Mouse (Mus musculus): Measurements from ENCODE around the gene Epn1. TPM values are rescaled to one million over a fixed set of nuclear protein-coding genes. Genes with fewer than 3 reads are reported as not detected.
A peak's percentile ranks its signal among the peaks of the same experiment; 100 is the strongest.

The Epn1 gene
- polyA plus RNA-seq (2014; fragmentation: Nextera tagmentation; extraction: Ambion mirVana) = 47.8 and 56.2 TPM in 2 replicates

- H3K36me3 ChIP-seq (ENCODE audit: control insufficient read depth, insufficient read depth, low read length) = peaks cover 22% of the 10 kb centered on the region
Observed at GRCm38 (mm10) chr7:5080010-5080751, at the start of gene Epn1. TSS of gene Epn1 (plus strand) at chr7:5080235.

DNA sequence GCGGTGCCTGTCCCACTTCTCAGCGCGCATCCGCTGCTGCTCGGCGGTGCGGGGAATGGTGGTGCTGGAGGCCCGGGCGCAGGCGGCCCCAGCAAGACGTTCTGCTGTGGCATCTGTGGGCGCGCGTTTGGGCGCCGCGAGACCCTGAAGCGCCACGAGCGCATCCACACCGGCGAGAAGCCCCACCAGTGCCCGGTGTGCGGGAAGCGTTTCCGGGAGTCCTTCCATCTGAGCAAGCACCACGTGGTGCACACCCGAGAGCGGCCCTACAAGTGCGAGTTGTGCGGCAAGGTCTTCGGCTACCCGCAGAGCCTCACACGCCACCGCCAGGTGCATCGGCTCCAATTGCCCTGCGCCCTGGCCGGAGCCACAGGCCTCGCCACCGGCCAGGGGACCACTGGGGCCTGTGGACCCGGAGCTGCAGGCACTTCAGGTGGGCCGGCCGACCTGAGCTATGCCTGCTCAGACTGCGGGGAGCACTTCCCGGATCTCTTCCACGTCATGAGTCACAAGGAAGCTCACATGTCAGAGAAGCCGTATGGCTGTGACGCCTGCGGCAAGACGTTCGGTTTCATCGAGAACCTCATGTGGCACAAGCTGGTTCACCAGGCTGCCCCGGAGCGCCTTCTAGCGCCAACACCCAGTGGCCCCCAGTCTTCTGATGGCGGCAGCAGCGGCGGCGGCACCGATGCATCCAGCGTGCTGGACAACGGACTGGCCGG is 49.3 kb upstream of the Epn1 start:
- H3K4me3 ChIP-seq (ENCODE audit: low read depth, low read length) = no peak overlapping the region
- peaks cover 64% of the 10 kb centered on the region for H3K36me3 ChIP-seq (ENCODE audit: control insufficient read depth, insufficient read depth, low read length)
- DNase-seq (ENCODE audit: low spot score, missing footprints) (peak; percentile 75), ATAC-seq (ENCODE audit: low FRiP score) (0 out of 2 replicates have a peak, but pooled peaks have one; percentile 12)
- no peak overlapping the region for H3K9ac ChIP-seq (ENCODE audit: low read length)
- no peak overlapping the region for H3K4me2 ChIP-seq
- peaks cover 28% of the 10 kb centered on the region for H3K9me3 ChIP-seq (ENCODE audit: control insufficient read depth, low read length)
- no peaks in the 10 kb centered on the region for H3K27me3 ChIP-seq (ENCODE audit: control insufficient read depth, insufficient read depth, low read length)
- H3K27ac ChIP-seq (ENCODE audit: low read depth, low read length) = no peak overlapping the region
- no peaks in the 10 kb centered on the region for H3K4me1 ChIP-seq (ENCODE audit: control insufficient read depth, insufficient read depth, low read length)
- WGBS = 82% methylated on average over 63 of the region's 63 CpGs

More at GRCm38 (mm10) chr7:5080010-5080751, at the start of gene Epn1:
- Histone ChIP-seq H3K9ac (ENCODE audit: low read length) (peak within 1 kb of the TSS; percentile 96), H3K4me1 (ENCODE audit: control insufficient read depth, insufficient read depth, low read length) (peaks cover 12% of the 10 kb centered on the region), H3K27me3 (ENCODE audit: control insufficient read depth, insufficient read depth, low read length) (no peaks in the 10 kb centered on the region), H3K4me3 (ENCODE audit: low read depth, low read length) (peak within 1 kb of the TSS; percentile 98), H3K27ac (ENCODE audit: low read depth, low read length) (peak within 1 kb of the TSS; percentile 71), H3K9me3 (ENCODE audit: control insufficient read depth, low read length) (no peaks in the 10 kb centered on the region), H3K4me2 (peak within 1 kb of the TSS; percentile 60)
- DNase-seq (ENCODE audit: low spot score, missing footprints) (peak; percentile 99), ATAC-seq (ENCODE audit: low FRiP score) (peak; percentile 98)
- under 1% methylated on average over 76 of the region's 81 CpGs for WGBS

- H3K4me3 ChIP-seq (ENCODE audit: low read depth, low read length) = no peak overlapping the region
- H3K27me3 ChIP-seq (ENCODE audit: control insufficient read depth, insufficient read depth, low read length) = no peaks in the 10 kb centered on the region
- no peak overlapping the region for H3K4me2 ChIP-seq
- H3K9ac ChIP-seq (ENCODE audit: low read length) = no peak overlapping the region
- H3K4me1 ChIP-seq (ENCODE audit: control insufficient read depth, insufficient read depth, low read length) = no peaks in the 10 kb centered on the region
- DNase-seq (ENCODE audit: low spot score, missing footprints) = no peak
- peaks cover 66% of the 10 kb centered on the region for H3K36me3 ChIP-seq (ENCODE audit: control insufficient read depth, insufficient read depth, low read length)
- no peak for ATAC-seq (ENCODE audit: low FRiP score)
- no peak overlapping the region for H3K27ac ChIP-seq (ENCODE audit: low read depth, low read length)
- WGBS = 79% methylated on average over 46 of the region's 46 CpGs
- peaks cover 28% of the 10 kb centered on the region for H3K9me3 ChIP-seq (ENCODE audit: control insufficient read depth, low read length)
Observed at GRCm38 (mm10) chr7:5031496-5031895, 48.5 kb upstream of the Epn1 start.

DNA sequence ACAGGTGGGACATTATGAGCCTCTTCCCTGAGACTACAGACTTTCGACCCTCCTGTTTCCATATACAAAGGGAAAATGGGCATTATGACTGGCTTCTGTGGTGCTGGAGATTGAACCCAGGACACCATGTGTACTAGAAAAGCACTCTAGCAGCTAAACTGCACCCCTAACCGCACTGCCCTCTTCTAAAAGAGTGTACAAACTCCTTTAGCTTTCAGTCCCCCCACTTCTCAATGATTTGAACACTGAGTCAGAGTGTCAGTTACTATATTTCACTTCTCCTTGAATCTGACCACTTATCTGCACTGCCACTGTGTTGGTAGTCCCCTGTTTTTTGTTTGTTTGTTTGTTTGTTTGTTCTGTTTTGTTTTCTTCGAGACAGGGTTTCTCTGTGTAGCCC is 46.2 kb upstream of the Epn1 start, which contains the start of gene 4632433K11Rik:
TSS of gene 4632433K11Rik (plus strand) at position 301 of the 400 bp plus-strand sequence.
- ATAC-seq (ENCODE audit: low FRiP score) (no peak), DNase-seq (ENCODE audit: low spot score, missing footprints) (no peak)
- peaks cover 61% of the 10 kb centered on the region for H3K36me3 ChIP-seq (ENCODE audit: control insufficient read depth, insufficient read depth, low read length)
- H3K9ac ChIP-seq (ENCODE audit: low read length) = no peak within 1 kb of the TSS
- no peak within 1 kb of the TSS for H3K4me2 ChIP-seq
- no peaks in the 10 kb centered on the region for H3K27me3 ChIP-seq (ENCODE audit: control insufficient read depth, insufficient read depth, low read length)
- H3K4me1 ChIP-seq (ENCODE audit: control insufficient read depth, insufficient read depth, low read length) = peaks cover 5% of the 10 kb centered on the region
- no peak within 1 kb of the TSS for H3K4me3 ChIP-seq (ENCODE audit: low read depth, low read length)
- 89% methylated on average over 3 of the region's 3 CpGs for WGBS
- no peak within 1 kb of the TSS for H3K27ac ChIP-seq (ENCODE audit: low read depth, low read length)
- H3K9me3 ChIP-seq (ENCODE audit: control insufficient read depth, low read length) = peaks cover 28% of the 10 kb centered on the region

DNA sequence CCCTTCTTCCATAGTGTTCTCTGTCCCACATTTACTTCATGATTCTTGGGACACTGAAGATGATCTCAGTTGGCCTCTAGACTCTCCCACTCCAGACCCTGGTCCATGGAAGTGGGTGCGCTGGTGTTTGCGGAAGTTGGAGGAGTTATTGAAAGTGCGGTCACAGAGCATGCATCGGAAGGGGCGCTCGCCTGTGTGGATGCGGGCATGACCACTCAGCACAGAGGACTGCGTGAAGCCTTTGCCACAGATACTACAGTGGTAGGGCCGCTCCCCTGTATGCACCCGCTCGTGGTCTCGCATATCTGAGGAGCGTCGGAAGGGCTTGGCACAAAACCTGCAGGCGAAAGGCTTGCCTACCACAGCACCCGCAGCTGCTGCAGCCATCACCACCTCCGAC is 44.4 kb upstream of the Epn1 start:
- H3K4me2 ChIP-seq = no peak overlapping the region
- H3K9ac ChIP-seq (ENCODE audit: low read length) = no peak overlapping the region
- no peak for DNase-seq (ENCODE audit: low spot score, missing footprints)
- WGBS = 96% methylated on average over 17 of the region's 17 CpGs
- ATAC-seq (ENCODE audit: low FRiP score) = no peak
- H3K36me3 ChIP-seq (ENCODE audit: control insufficient read depth, insufficient read depth, low read length) = peaks cover 43% of the 10 kb centered on the region
- H3K4me3 ChIP-seq (ENCODE audit: low read depth, low read length) = no peak overlapping the region
- peaks cover 13% of the 10 kb centered on the region for H3K9me3 ChIP-seq (ENCODE audit: control insufficient read depth, low read length)
- H3K27ac ChIP-seq (ENCODE audit: low read depth, low read length) = no peak overlapping the region
- H3K27me3 ChIP-seq (ENCODE audit: control insufficient read depth, insufficient read depth, low read length) = no peaks in the 10 kb centered on the region
- H3K4me1 ChIP-seq (ENCODE audit: control insufficient read depth, insufficient read depth, low read length) = peaks cover 8% of the 10 kb centered on the region

- Histone ChIP-seq H3K9me3 (ENCODE audit: control insufficient read depth, low read length) (peaks cover 8% of the 10 kb centered on the region), H3K27ac (ENCODE audit: low read depth, low read length) (no peak overlapping the region), H3K9ac (ENCODE audit: low read length) (no peak overlapping the region), H3K27me3 (ENCODE audit: control insufficient read depth, insufficient read depth, low read length) (no peaks in the 10 kb centered on the region), H3K4me3 (ENCODE audit: low read depth, low read length) (no peak overlapping the region), H3K4me2 (no peak overlapping the region), H3K36me3 (ENCODE audit: control insufficient read depth, insufficient read depth, low read length) (peaks cover 39% of the 10 kb centered on the region), H3K4me1 (ENCODE audit: control insufficient read depth, insufficient read depth, low read length) (peaks cover 8% of the 10 kb centered on the region)
- ATAC-seq (ENCODE audit: low FRiP score) = no peak
- DNase-seq (ENCODE audit: low spot score, missing footprints) = no peak
- WGBS = 93% methylated on average over 9 of the region's 9 CpGs
Observed at GRCm38 (mm10) chr7:5036136-5036535, 43.9 kb upstream of the Epn1 start.

GRCm38 (mm10) chr7:5037026-5037425 is 43.0 kb upstream of the Epn1 start:
- Histone ChIP-seq H3K4me1 (ENCODE audit: control insufficient read depth, insufficient read depth, low read length) (peaks cover 8% of the 10 kb centered on the region), H3K27ac (ENCODE audit: low read depth, low read length) (no peak overlapping the region), H3K9me3 (ENCODE audit: control insufficient read depth, low read length) (no peaks in the 10 kb centered on the region), H3K4me2 (no peak overlapping the region), H3K4me3 (ENCODE audit: low read depth, low read length) (no peak overlapping the region), H3K27me3 (ENCODE audit: control insufficient read depth, insufficient read depth, low read length) (no peaks in the 10 kb centered on the region), H3K9ac (ENCODE audit: low read length) (no peak overlapping the region), H3K36me3 (ENCODE audit: control insufficient read depth, insufficient read depth, low read length) (peaks cover 32% of the 10 kb centered on the region)
- no peak for DNase-seq (ENCODE audit: low spot score, missing footprints)
- WGBS = 94% methylated on average over 7 of the region's 7 CpGs
- no peak for ATAC-seq (ENCODE audit: low FRiP score)

- Histone ChIP-seq H3K4me3 (ENCODE audit: low read depth, low read length) (peak overlapping the region; percentile 56; the same call in 1 of the 2 replicates), H3K9me3 (ENCODE audit: control insufficient read depth, low read length) (no peaks in the 10 kb centered on the region), H3K27me3 (ENCODE audit: control insufficient read depth, insufficient read depth, low read length) (no peaks in the 10 kb centered on the region), H3K4me2 (peak overlapping the region; percentile 38), H3K36me3 (ENCODE audit: control insufficient read depth, insufficient read depth, low read length) (peaks cover 28% of the 10 kb centered on the region), H3K27ac (ENCODE audit: low read depth, low read length) (peak overlapping the region; percentile 92; the same call in 1 of the 2 replicates), H3K4me1 (ENCODE audit: control insufficient read depth, insufficient read depth, low read length) (peaks cover 8% of the 10 kb centered on the region), H3K9ac (ENCODE audit: low read length) (peak overlapping the region; percentile 72; the same call in 1 of the 2 replicates)
- no peak for ATAC-seq (ENCODE audit: low FRiP score)
- 90% methylated on average over 8 of the region's 8 CpGs for WGBS
- peak; percentile 76 for DNase-seq (ENCODE audit: low spot score, missing footprints)
Observed at GRCm38 (mm10) chr7:5037467-5037866, 42.6 kb upstream of the Epn1 start.
